Mouse (Mus musculus) CH12.LX (cell line): ENCODE measurements around the gene Batf.
A peak's percentile ranks its signal among the peaks of the same experiment; 100 is the strongest.

ENCODE experiments used
- CTCF ChIP-seq, 2 experiments: IDR thresholded peaks in 1 of 2; conservative IDR thresholded peaks in 1 of 2; 2 replicates each; pipeline ENCODE4 v1.5.1; 2011 to 2012; ENCODE audit warnings: low read depth in 2 of 2, low read length in 2 of 2, improper control_type of control experiment in 1 of 2, inconsistent platforms in 1 of 2, mild to moderate bottlenecking in 1 of 2, moderate library complexity in 1 of 2
- ELF1 ChIP-seq: IDR thresholded peaks from 2 replicates; pipeline ENCODE4 v1.6.1; 2014; ENCODE audit warnings: low read depth, mild to moderate bottlenecking, inconsistent platforms, low read length, improper control_type of control experiment
- EP300 ChIP-seq: IDR thresholded peaks from 2 replicates; pipeline ENCODE4 v1.6.1; 2011; ENCODE audit warnings: low read length, improper control_type of control experiment
- ETS1 ChIP-seq: conservative IDR thresholded peaks from 2 replicates; pipeline ENCODE4 v1.6.1; 2012; ENCODE audit warnings: low read depth, mild to moderate bottlenecking, inconsistent platforms, low read length, improper control_type of control experiment, moderate library complexity
- HCFC1 ChIP-seq: IDR thresholded peaks from 2 replicates; pipeline ENCODE4 v1.6.1; 2012; ENCODE audit warnings: low read depth, mild to moderate bottlenecking, inconsistent platforms, low read length, improper control_type of control experiment
- JUND ChIP-seq: conservative IDR thresholded peaks from 2 replicates; pipeline ENCODE4 v1.6.1; 2011; ENCODE audit warnings: low read depth, low read length, improper control_type of control experiment
- KAT2A ChIP-seq: IDR thresholded peaks from 2 replicates; pipeline ENCODE4 v1.6.1; 2012; ENCODE audit warnings: low read length, improper control_type of control experiment, inconsistent platforms; ENCODE audit not compliant: insufficient replicate concordance
- MAFK ChIP-seq: IDR thresholded peaks from 2 replicates; pipeline ENCODE4 v1.6.1; 2011; ENCODE audit warnings: low read length, improper control_type of control experiment; ENCODE audit not compliant: insufficient replicate concordance
- NELFE ChIP-seq: IDR thresholded peaks from 2 replicates; pipeline ENCODE4 v1.6.1; 2011; ENCODE audit warnings: low read depth, low read length, improper control_type of control experiment
- POLR2A ChIP-seq: IDR thresholded peaks from 2 replicates; pipeline ENCODE4 v1.6.1; 2011; ENCODE audit warnings: low read depth, mild to moderate bottlenecking, improper control_type of control experiment, low read length
- SIN3A ChIP-seq: IDR thresholded peaks from 2 replicates; pipeline ENCODE4 v1.6.1; 2012; ENCODE audit warnings: low read length, improper control_type of control experiment, inconsistent platforms
- ZNF384 ChIP-seq: IDR thresholded peaks from 2 replicates; pipeline ENCODE4 v1.6.1; 2012; ENCODE audit warnings: low read depth, low read length, improper control_type of control experiment, inconsistent platforms

DNA sequence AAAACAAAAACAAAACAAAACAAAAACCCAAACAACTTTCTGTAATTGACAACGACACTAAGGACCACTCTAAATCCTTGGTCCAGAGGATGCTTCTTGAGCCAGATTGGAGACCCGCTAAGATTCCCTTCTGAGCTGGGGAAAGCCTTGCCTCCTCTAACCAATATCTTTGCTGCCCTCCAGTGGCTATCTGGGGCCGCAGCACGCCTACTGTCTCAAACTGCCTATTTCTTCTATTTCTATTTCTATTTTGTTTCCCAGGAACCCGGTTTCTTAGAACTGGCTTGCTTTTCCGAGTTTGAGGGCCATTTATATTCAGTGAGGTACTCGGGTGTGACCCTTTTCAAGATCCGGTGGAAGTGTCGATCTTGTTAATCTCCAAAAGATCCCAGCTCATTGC, 23.6 kb upstream of the Batf start:
- no peak for TF ChIP-seq HCFC1
- peak; percentile 30 to 92; a peak in 2 of 4 replicates for TF ChIP-seq CTCF (conservative IDR thresholded peaks at IDR 0.05 in 1 of 2, IDR thresholded peaks at IDR 0.05 in 1 of 2; ENCODE audit: low read depth in 2 of 2, low read length in 2 of 2)
- TF ChIP-seq EP300 = no peak
- peak; percentile 65; the same call in 1 of the 2 replicates for TF ChIP-seq SIN3A
- no peak for TF ChIP-seq JUND
- TF ChIP-seq ZNF384 = no peak
- TF ChIP-seq POLR2A = no peak
- TF ChIP-seq ELF1 = no peak
- peak; percentile 51; the same call in 1 of the 2 replicates for TF ChIP-seq NELFE
- no peak for TF ChIP-seq ETS1
- no peak for TF ChIP-seq KAT2A
- no peak for TF ChIP-seq MAFK
